Mouse (Mus musculus) forebrain, embryonic 12.5 days (tissue): ENCODE measurements around the gene Btg4. TPM values are rescaled to one million over a fixed set of nuclear protein-coding genes. Genes with fewer than 3 reads are reported as not detected.

Experiments
- ATAC-seq: fragments of 200-750 bp; cut with Nextera tagmentation; 2 replicates; pipeline ENCODE4 v1.8.0; 2017; ENCODE audit warnings: moderate TSS enrichment; ENCODE audit not compliant: low FRiP score
- H3K27ac ChIP-seq: fragments of 300-500 bp; sonication (generic); 2 replicates; pipeline ENCODE4 v1.5.1; 2016; ENCODE audit warnings: mild to moderate bottlenecking
- H3K27me3 ChIP-seq: fragments of 300-500 bp; sonication (generic); 2 replicates; pipeline ENCODE4 v1.6.1; 2016; ENCODE audit warnings: mild to moderate bottlenecking
- H3K36me3 ChIP-seq: fragments of 300-500 bp; sonication (generic); replicated peaks from 2 replicates; pipeline ENCODE4 v1.6.1; 2016; ENCODE audit warnings: mild to moderate bottlenecking
- H3K4me1 ChIP-seq: fragments of 300-500 bp; sonication (generic); 2 replicates; pipeline ENCODE4 v1.6.1; 2016
- H3K4me2 ChIP-seq: fragments of 300-500 bp; sonication (generic); 2 replicates; pipeline ENCODE4 v1.6.1; 2016; ENCODE audit warnings: mild to moderate bottlenecking, moderate library complexity
- H3K4me3 ChIP-seq: fragments of 300-500 bp; sonication (generic); replicated peaks from 2 replicates; pipeline ENCODE4 v1.5.1; 2016; ENCODE audit warnings: mild to moderate bottlenecking
- H3K9ac ChIP-seq: fragments of 300-500 bp; sonication (generic); 2 replicates; pipeline ENCODE4 v1.6.1; 2016; ENCODE audit warnings: mild to moderate bottlenecking
- H3K9me3 ChIP-seq: fragments of 300-500 bp; sonication (generic); 2 replicates; pipeline ENCODE4 v1.6.1; 2016
- WGBS: fragments of 180-500 bp; shearing (Covaris S2); methylation state at CpG from one replicate; pipeline ENCODE4 v1.1.7; 2016; 5-methylcytosine and 5-hydroxymethylcytosine counted together
- polyA plus RNA-seq: library from polyadenylated mRNA; unstranded; fragments of >200 nt; fragmentation: Nextera tagmentation; extraction: Ambion mirVana; gene quantifications from 2 replicates; pipeline ENCODE4 v1.2.1, GENCODE M21; 2016

Gene Btg4
- not detected in 2 replicates for polyA plus RNA-seq

DNA sequence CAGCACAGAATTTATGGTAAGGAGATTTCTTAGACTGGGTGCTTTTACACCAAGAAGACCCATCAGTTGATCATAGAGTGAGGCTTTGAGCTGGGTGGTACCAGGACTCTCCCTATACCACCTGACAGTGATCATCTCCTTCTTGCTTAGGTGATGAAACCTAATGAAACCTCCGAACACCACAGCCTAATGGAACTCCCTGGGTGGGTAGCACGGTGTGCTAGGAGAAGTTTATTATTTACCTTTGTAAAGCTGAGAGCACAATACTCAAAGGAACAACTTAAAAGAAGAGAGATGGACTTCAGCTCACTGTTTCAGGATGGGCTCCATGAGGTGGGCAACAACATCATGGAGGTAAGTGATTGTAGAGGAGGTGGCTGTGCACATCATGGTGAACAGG lies at the start of gene Btg4:
Gene Btg4 (plus strand): TSS at position 301 of the 400 bp plus-strand sequence.
- H3K9me3 ChIP-seq = no peaks in the 10 kb centered on the region
- no peak within 1 kb of the TSS for H3K27ac ChIP-seq
- no peak for ATAC-seq
- no peak within 1 kb of the TSS for H3K4me2 ChIP-seq
- H3K4me1 ChIP-seq = no peaks in the 10 kb centered on the region
- no peak within 1 kb of the TSS for H3K4me3 ChIP-seq
- WGBS = 83% methylated on average over 2 of the region's 2 CpGs
- no peak within 1 kb of the TSS for H3K9ac ChIP-seq
- H3K36me3 ChIP-seq = no peaks in the 10 kb centered on the region
- H3K27me3 ChIP-seq = no peaks in the 10 kb centered on the region

GRCm38 (mm10) chr9:51013644-51014043 lies 47.1 kb upstream of the Btg4 start:
- ATAC-seq = no peak

GRCm38 (mm10) chr9:51015732-51016131 lies 45.0 kb upstream of the Btg4 start:
- ATAC-seq = no peak
- 57% methylated on average over 4 of the region's 4 CpGs for WGBS
- no peaks in the 10 kb centered on the region for H3K4me1 ChIP-seq

More at GRCm38 (mm10) chr9:51013644-51014043, 47.1 kb upstream of the Btg4 start:
- H3K4me1 ChIP-seq = peaks cover 7% of the 10 kb centered on the region
- no peaks in the 10 kb centered on the region for H3K9me3 ChIP-seq
- H3K27me3 ChIP-seq = 0 out of 2 replicates have a peak, but pooled peaks cover 4% of the 10 kb centered on the region
- no peak overlapping the region for H3K27ac ChIP-seq
- 91% methylated on average over 1 of the region's 1 CpGs for WGBS
- H3K4me2 ChIP-seq = no peak overlapping the region
- no peak overlapping the region for H3K9ac ChIP-seq
- H3K4me3 ChIP-seq = no peak overlapping the region
- H3K36me3 ChIP-seq = no peaks in the 10 kb centered on the region

GRCm38 (mm10) chr9:51019670-51020069 lies 41.0 kb upstream of the Btg4 start:
- no peak for ATAC-seq
- Histone ChIP-seq H3K9ac (no peak overlapping the region), H3K4me3 (no peak overlapping the region), H3K36me3 (no peaks in the 10 kb centered on the region), H3K9me3 (no peaks in the 10 kb centered on the region), H3K4me1 (no peaks in the 10 kb centered on the region), H3K27ac (no peak overlapping the region), H3K4me2 (no peak overlapping the region), H3K27me3 (no peaks in the 10 kb centered on the region)
- WGBS = 83% methylated on average over 7 of the region's 7 CpGs

More at GRCm38 (mm10) chr9:51015732-51016131, 45.0 kb upstream of the Btg4 start:
- no peaks in the 10 kb centered on the region for H3K27me3 ChIP-seq
- no peak overlapping the region for H3K9ac ChIP-seq
- H3K9me3 ChIP-seq = no peaks in the 10 kb centered on the region
- no peak overlapping the region for H3K27ac ChIP-seq
- no peak overlapping the region for H3K4me3 ChIP-seq
- H3K36me3 ChIP-seq = no peaks in the 10 kb centered on the region
- no peak overlapping the region for H3K4me2 ChIP-seq

DNA sequence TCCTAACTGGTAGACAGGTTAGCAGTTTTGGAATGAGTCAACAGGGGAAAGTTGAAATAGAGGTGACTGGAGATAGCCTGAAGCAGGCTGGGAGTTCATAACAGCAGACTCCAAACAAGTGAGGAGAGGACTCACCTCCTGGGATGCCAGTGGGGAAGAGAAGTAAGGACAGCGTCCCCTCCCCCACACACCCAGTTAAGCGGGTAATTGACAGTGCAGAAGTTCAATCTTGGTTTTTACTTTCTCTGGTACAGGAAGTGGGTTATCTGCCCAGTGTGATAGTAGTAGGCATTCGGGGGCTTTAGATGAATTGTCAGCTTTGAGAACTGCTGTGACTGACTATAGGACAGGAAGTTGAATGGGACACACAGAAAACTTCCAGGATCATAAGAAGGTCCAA lies 40.4 kb upstream of the Btg4 start:
- H3K4me1 ChIP-seq = no peaks in the 10 kb centered on the region
- no peak overlapping the region for H3K4me2 ChIP-seq
- H3K36me3 ChIP-seq = no peaks in the 10 kb centered on the region
- no peak overlapping the region for H3K27ac ChIP-seq
- 80% methylated on average over 3 of the region's 3 CpGs for WGBS
- H3K27me3 ChIP-seq = no peaks in the 10 kb centered on the region
- H3K9ac ChIP-seq = no peak overlapping the region
- no peak for ATAC-seq
- H3K4me3 ChIP-seq = no peak overlapping the region
- no peaks in the 10 kb centered on the region for H3K9me3 ChIP-seq

GRCm38 (mm10) chr9:51021123-51021795 lies 39.4 kb upstream of the Btg4 start:
- H3K4me2 ChIP-seq = no peak overlapping the region
- no peaks in the 10 kb centered on the region for H3K9me3 ChIP-seq
- 87% methylated on average over 4 of the region's 4 CpGs for WGBS
- no peak overlapping the region for H3K9ac ChIP-seq
- no peak for ATAC-seq
- H3K4me1 ChIP-seq = no peaks in the 10 kb centered on the region
- H3K27me3 ChIP-seq = no peaks in the 10 kb centered on the region
- no peak overlapping the region for H3K4me3 ChIP-seq
- H3K36me3 ChIP-seq = no peaks in the 10 kb centered on the region
- no peak overlapping the region for H3K27ac ChIP-seq

GRCm38 (mm10) chr9:51026952-51027351 lies 33.7 kb upstream of the Btg4 start:
- 79% methylated on average over 1 of the region's 1 CpGs for WGBS

DNA sequence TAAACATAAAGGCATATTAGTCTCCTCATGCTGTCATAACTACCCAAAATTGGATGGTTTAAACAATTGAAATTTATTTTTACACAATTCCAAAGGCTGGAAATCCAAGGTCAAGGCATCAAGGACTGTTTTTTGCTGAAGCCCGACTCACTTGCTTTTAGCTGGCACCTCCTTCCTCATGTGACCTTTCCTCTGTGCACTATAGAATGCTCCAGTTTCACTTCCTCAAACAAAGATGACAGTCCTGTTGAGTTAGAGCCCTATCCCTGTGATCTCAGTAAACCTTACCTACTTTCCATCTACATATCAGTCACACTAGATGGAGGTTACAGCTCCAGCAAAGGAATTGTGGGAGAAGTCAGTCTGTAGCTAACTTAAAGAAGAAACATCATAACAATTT lies 30.6 kb upstream of the Btg4 start:
- WGBS = 54% methylated on average over 1 of the region's 1 CpGs

More at GRCm38 (mm10) chr9:51026952-51027351, 33.7 kb upstream of the Btg4 start:
- H3K4me2 ChIP-seq = no peak overlapping the region
- no peaks in the 10 kb centered on the region for H3K36me3 ChIP-seq
- no peak overlapping the region for H3K27ac ChIP-seq
- H3K9me3 ChIP-seq = no peaks in the 10 kb centered on the region
- H3K4me3 ChIP-seq = no peak overlapping the region
- ATAC-seq = no peak
- no peaks in the 10 kb centered on the region for H3K27me3 ChIP-seq
- no peak overlapping the region for H3K9ac ChIP-seq
- no peaks in the 10 kb centered on the region for H3K4me1 ChIP-seq

DNA sequence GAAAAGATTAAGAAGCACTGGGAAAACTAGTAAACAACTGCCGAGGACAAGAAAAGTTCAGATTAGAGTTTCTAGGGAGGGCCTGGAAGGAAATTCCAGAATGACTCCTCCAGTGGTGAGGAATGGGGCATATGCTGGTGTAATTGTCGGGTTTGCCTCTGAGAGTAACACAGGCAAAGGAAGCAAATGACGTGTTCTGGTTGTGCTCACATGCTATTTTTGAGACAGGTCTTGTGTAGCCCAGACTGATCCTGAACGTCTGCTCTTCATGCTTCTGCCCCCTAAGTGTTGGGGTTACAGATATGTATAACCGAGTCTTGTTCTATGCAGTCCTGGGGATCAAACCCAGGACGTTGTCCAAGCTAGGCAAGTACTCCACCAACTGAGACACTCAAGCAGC lies 29.1 kb upstream of the Btg4 start:
- Histone ChIP-seq H3K4me2 (no peak overlapping the region), H3K27me3 (no peaks in the 10 kb centered on the region), H3K27ac (no peak overlapping the region), H3K9me3 (no peaks in the 10 kb centered on the region), H3K4me3 (no peak overlapping the region), H3K9ac (no peak overlapping the region), H3K4me1 (no peaks in the 10 kb centered on the region), H3K36me3 (no peaks in the 10 kb centered on the region)
- no peak for ATAC-seq
- 80% methylated on average over 6 of the region's 6 CpGs for WGBS

More for the DNA sequence above, 30.6 kb upstream of the Btg4 start:
- Histone ChIP-seq H3K9me3 (no peaks in the 10 kb centered on the region), H3K27ac (no peak overlapping the region), H3K27me3 (no peaks in the 10 kb centered on the region), H3K4me3 (no peak overlapping the region), H3K4me1 (no peaks in the 10 kb centered on the region), H3K4me2 (no peak overlapping the region), H3K9ac (no peak overlapping the region), H3K36me3 (no peaks in the 10 kb centered on the region)
- no peak for ATAC-seq

GRCm38 (mm10) chr9:51032291-51032690 lies 28.4 kb upstream of the Btg4 start:
- WGBS = 79% methylated on average over 8 of the region's 8 CpGs
- no peak overlapping the region for H3K4me2 ChIP-seq
- no peak overlapping the region for H3K4me3 ChIP-seq
- no peaks in the 10 kb centered on the region for H3K27me3 ChIP-seq
- no peaks in the 10 kb centered on the region for H3K9me3 ChIP-seq
- H3K36me3 ChIP-seq = no peaks in the 10 kb centered on the region
- H3K4me1 ChIP-seq = no peaks in the 10 kb centered on the region
- H3K27ac ChIP-seq = no peak overlapping the region
- no peak overlapping the region for H3K9ac ChIP-seq
- ATAC-seq = no peak

DNA sequence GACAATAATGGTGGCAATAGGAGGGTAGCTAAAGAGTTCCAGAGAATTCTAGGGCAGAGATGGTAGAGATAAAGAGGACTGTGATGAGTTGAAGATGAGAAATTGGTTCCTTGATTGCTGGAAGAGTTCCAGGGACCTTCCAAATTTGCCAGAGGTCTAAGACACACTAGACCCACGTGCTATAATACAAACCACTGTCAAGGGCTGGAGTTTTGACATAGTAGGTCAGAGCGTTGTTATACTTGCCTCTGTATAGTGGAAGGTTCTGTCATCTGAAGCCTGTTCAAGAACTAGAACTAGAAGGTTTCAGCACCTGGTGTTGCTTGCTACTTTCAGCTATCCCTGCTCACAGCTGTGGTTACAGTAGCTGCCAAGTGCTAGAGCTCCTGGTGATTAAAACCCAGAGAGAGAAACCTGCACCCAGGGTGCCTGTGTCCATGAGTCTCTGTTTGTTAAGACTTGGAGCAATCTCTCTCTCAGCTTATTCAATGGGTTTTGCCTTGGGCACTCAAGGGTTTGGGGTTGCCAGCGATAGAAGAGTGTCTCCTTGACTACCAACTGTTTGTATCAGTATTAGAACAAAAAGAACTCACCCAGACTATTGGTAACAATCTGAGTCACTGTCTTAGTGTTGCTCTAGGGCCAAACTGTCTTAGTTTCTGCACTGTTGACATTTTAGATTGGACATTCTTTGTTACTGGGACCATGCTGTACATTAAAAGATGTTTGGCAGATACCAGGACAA lies 27.7 kb upstream of the Btg4 start:
- Histone ChIP-seq H3K4me2 (no peak overlapping the region), H3K9ac (no peak overlapping the region), H3K27ac (no peak overlapping the region), H3K4me1 (no peaks in the 10 kb centered on the region), H3K27me3 (no peaks in the 10 kb centered on the region), H3K36me3 (no peaks in the 10 kb centered on the region), H3K4me3 (no peak overlapping the region), H3K9me3 (no peaks in the 10 kb centered on the region)
- ATAC-seq = no peak
- 82% methylated on average over 3 of the region's 3 CpGs for WGBS

- H3K9me3 ChIP-seq = no peaks in the 10 kb centered on the region
- no peak overlapping the region for H3K27ac ChIP-seq
- WGBS = 89% methylated on average over 7 of the region's 7 CpGs
- H3K9ac ChIP-seq = no peak overlapping the region
- no peaks in the 10 kb centered on the region for H3K4me1 ChIP-seq
- no peaks in the 10 kb centered on the region for H3K27me3 ChIP-seq
- no peak overlapping the region for H3K4me3 ChIP-seq
- no peaks in the 10 kb centered on the region for H3K36me3 ChIP-seq
- H3K4me2 ChIP-seq = no peak overlapping the region
- no peak for ATAC-seq
These were observed 19.2 kb upstream of the Btg4 start for GRCm38 (mm10) chr9:51041491-51041980.
